Mouse (Mus musculus) stomach, postnatal 0 days (tissue): ENCODE data around the gene Palm.

Source experiments
- CTCF ChIP-seq: IDR thresholded peaks from 2 replicates; pipeline ENCODE4 v1.5.1; 2016; ENCODE audit warnings: antibody characterized with exemption, low read depth, mild to moderate bottlenecking, moderate library complexity
- EP300 ChIP-seq: optimal IDR thresholded peaks from 2 replicates; pipeline ENCODE3; 2016; ENCODE audit warnings: antibody characterized with exemption

DNA sequence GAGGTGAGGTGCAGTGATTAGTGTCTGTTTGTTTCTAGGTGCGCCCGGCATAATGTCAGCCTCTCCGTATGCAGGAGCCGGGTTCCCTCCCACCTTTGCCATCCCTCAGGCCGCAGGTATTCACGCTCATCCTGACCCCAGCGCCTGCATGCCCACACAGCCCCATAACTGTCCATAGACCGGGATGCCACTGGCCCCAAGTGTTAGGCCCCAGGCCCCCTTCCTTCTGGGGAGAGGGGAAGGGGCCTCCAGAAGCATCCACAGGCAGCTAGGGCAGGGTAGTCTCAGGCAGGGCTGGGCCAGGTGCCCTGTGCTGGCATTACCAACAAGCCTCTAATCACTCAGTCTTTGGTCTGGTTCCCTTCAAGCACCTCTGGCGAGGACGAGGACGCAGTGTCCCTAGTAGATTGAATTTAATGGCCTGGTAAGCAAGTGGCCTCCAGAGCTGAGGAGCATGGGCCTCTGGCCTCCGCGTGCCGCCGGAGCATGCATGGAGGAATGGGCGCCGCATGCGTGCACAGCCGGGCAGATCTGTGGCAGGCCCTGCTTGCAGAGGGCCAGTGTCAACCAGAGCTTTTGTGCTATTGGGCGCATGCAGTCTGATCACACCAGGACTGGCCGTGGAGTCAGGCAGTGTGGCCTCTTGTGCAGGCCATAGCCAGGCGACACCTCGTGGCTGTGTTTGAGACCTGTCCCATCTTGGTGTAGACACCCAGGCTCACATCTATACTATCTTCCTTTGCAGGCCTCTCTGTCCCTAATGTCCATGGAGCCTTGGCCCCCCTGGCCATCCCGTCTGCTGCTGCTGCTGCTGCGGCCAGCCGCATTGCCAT, 66.9 kb downstream of the Palm start:
- no peak for TF ChIP-seq EP300
- TF ChIP-seq CTCF = no peak
